Mouse (Mus musculus) forebrain, postnatal 0 days (tissue): ENCODE data around the gene Palm2. TPM values are rescaled to one million over a fixed set of nuclear protein-coding genes. Genes with fewer than 3 reads are reported as not detected.

Experiments used
- ATAC-seq: fragments of 200-750 bp; cut with Nextera tagmentation; 2 replicates; pipeline ENCODE4 v1.8.0; 2017; ENCODE audit warnings: mild to moderate bottlenecking, moderate library complexity
- DNase-seq: peaks from one replicate; pipeline ENCODE4 v3.0.0-alpha.2; 2015
- H3K27ac ChIP-seq: fragments of 300-500 bp; sonication (generic); 2 replicates; pipeline ENCODE4 v1.5.1; 2014; ENCODE audit warnings: low read depth, mild to moderate bottlenecking, antibody characterized with exemption, low read length, moderate library complexity, mixed read lengths
- H3K27me3 ChIP-seq: fragments of 300-500 bp; sonication (generic); 2 replicates; pipeline ENCODE4 v1.6.1; 2014; ENCODE audit warnings: mild to moderate bottlenecking, low read length, mixed read lengths; ENCODE audit not compliant: insufficient read depth
- H3K36me3 ChIP-seq: fragments of 300-500 bp; sonication (generic); 2 replicates; pipeline ENCODE4 v1.6.1; 2014; ENCODE audit warnings: mild to moderate bottlenecking, moderate library complexity; ENCODE audit not compliant: insufficient read depth
- H3K4me1 ChIP-seq: fragments of 300-500 bp; sonication (generic); 2 replicates; pipeline ENCODE4 v1.6.1; 2014; ENCODE audit warnings: antibody characterized with exemption; ENCODE audit not compliant: insufficient read depth
- H3K4me2 ChIP-seq: fragments of 300-500 bp; sonication (generic); 2 replicates; pipeline ENCODE4 v1.6.1; 2014; ENCODE audit warnings: low read depth, mild to moderate bottlenecking, moderate library complexity
- H3K4me3 ChIP-seq: fragments of 300-500 bp; sonication (generic); 2 replicates; pipeline ENCODE4 v1.5.1; 2014; ENCODE audit warnings: low read depth, low read length, mixed read lengths
- H3K9ac ChIP-seq: fragments of 300-500 bp; sonication (generic); 2 replicates; pipeline ENCODE4 v1.6.1; 2014; ENCODE audit warnings: mild to moderate bottlenecking
- H3K9me3 ChIP-seq: fragments of 300-500 bp; sonication (generic); 2 replicates; pipeline ENCODE4 v1.6.1; 2016; ENCODE audit warnings: low read length
- CTCF ChIP-seq: sonication (generic); IDR thresholded peaks from 2 replicates; pipeline ENCODE4 v1.5.1; 2016; ENCODE audit warnings: antibody characterized with exemption, control low read depth, low read depth
- WGBS: fragments of 180-500 bp; shearing (Covaris S2); extraction: QIAGEN DNeasy Blood & Tissue Kit; methylation state at CpG from one replicate; pipeline ENCODE4 v1.1.7; 2014; 5-methylcytosine and 5-hydroxymethylcytosine counted together
- polyA plus RNA-seq: library from polyadenylated mRNA; unstranded; fragments of >200 nt; fragmentation: Nextera tagmentation; extraction: Ambion mirVana; gene quantifications from 2 replicates; pipeline ENCODE4 v1.2.1, GENCODE M21; 2015
- total RNA-seq: library from RNA; depleted of rRNA; stranded (reverse); fragments of >200 nt; gene quantifications from 2 replicates; pipeline ENCODE4 v1.2.3, GENCODE M21; 2014

The Palm2 gene
- total and polyA plus RNA-seq, 2 experiments from 2014 or later: 16.9 to 21.1 TPM

- ATAC-seq (no peak), DNase-seq (no peak)
- Histone ChIP-seq H3K9me3 (no peaks in the 10 kb centered on the region), H3K4me3 (no peak overlapping the region), H3K27ac (no peak overlapping the region), H3K9ac (no peak overlapping the region), H3K4me2 (no peak overlapping the region), H3K36me3 (no peaks in the 10 kb centered on the region), H3K27me3 (no peaks in the 10 kb centered on the region), H3K4me1 (no peaks in the 10 kb centered on the region; the same call in 1 of the 2 replicates)
- 94% methylated on average over 2 of the region's 2 CpGs for WGBS
- TF ChIP-seq CTCF: no peak
Observed at GRCm38 (mm10) chr4:57682341-57682740, 248.3 kb downstream of the Palm2 start.

- Histone ChIP-seq H3K9ac (no peak overlapping the region), H3K4me2 (no peak overlapping the region), H3K4me3 (no peak overlapping the region), H3K4me1 (no peaks in the 10 kb centered on the region), H3K36me3 (no peaks in the 10 kb centered on the region), H3K27ac (no peak overlapping the region), H3K27me3 (no peaks in the 10 kb centered on the region), H3K9me3 (no peaks in the 10 kb centered on the region)
- 89% methylated on average over 11 of the region's 11 CpGs for WGBS
- no peak for TF ChIP-seq CTCF
- ATAC-seq: no peak
- DNase-seq: no peak
Observed at GRCm38 (mm10) chr4:57682944-57683343, 248.9 kb downstream of the Palm2 start.

GRCm38 (mm10) chr4:57684676-57685215, 250.7 kb downstream of the Palm2 start:
- DNase-seq (no peak), ATAC-seq (no peak)
- no peak overlapping the region for H3K4me2 ChIP-seq
- no peaks in the 10 kb centered on the region for H3K27me3 ChIP-seq
- no peak for TF ChIP-seq CTCF
- whole genome bisulfite sequencing: 83% methylated on average over 12 of the region's 12 CpGs
- no peak overlapping the region for H3K27ac ChIP-seq
- no peaks in the 10 kb centered on the region for H3K9me3 ChIP-seq
- H3K36me3 ChIP-seq: 0 out of 2 replicates have a peak, but pooled peaks cover 6% of the 10 kb centered on the region
- no peak overlapping the region for H3K9ac ChIP-seq
- H3K4me3 ChIP-seq: no peak overlapping the region
- H3K4me1 ChIP-seq: no peaks in the 10 kb centered on the region

GRCm38 (mm10) chr4:57686736-57687135, 252.7 kb downstream of the Palm2 start:
- no peak overlapping the region for H3K4me2 ChIP-seq
- no peaks in the 10 kb centered on the region for H3K9me3 ChIP-seq
- WGBS: 88% methylated on average over 3 of the region's 3 CpGs
- DNase-seq (no peak), ATAC-seq (no peak)
- no peak overlapping the region for H3K4me3 ChIP-seq
- H3K27ac ChIP-seq: no peak overlapping the region
- H3K27me3 ChIP-seq: no peaks in the 10 kb centered on the region
- no peak overlapping the region for H3K9ac ChIP-seq
- no peak for TF ChIP-seq CTCF
- H3K36me3 ChIP-seq: 0 out of 2 replicates have a peak, but pooled peaks cover 11% of the 10 kb centered on the region
- no peaks in the 10 kb centered on the region for H3K4me1 ChIP-seq

GRCm38 (mm10) chr4:57687583-57687982, 253.5 kb downstream of the Palm2 start:
- no peaks in the 10 kb centered on the region for H3K9me3 ChIP-seq
- DNase-seq (no peak), ATAC-seq (no peak)
- no peak overlapping the region for H3K27ac ChIP-seq
- H3K4me2 ChIP-seq: no peak overlapping the region
- H3K36me3 ChIP-seq: 0 out of 2 replicates have a peak, but pooled peaks cover 11% of the 10 kb centered on the region
- no peak overlapping the region for H3K4me3 ChIP-seq
- WGBS: 91% methylated on average over 3 of the region's 3 CpGs
- no peak overlapping the region for H3K9ac ChIP-seq
- TF ChIP-seq CTCF: no peak
- no peaks in the 10 kb centered on the region for H3K4me1 ChIP-seq
- H3K27me3 ChIP-seq: no peaks in the 10 kb centered on the region

GRCm38 (mm10) chr4:57688131-57688530, 254.1 kb downstream of the Palm2 start:
- no peak for ATAC-seq
- WGBS: 73% methylated on average over 9 of the region's 9 CpGs

GRCm38 (mm10) chr4:57690001-57690400, 256.0 kb downstream of the Palm2 start:
- Histone ChIP-seq H3K36me3 (peaks cover 11% of the 10 kb centered on the region; the same call in 1 of the 2 replicates), H3K9ac (no peak overlapping the region), H3K4me2 (no peak overlapping the region), H3K9me3 (no peaks in the 10 kb centered on the region), H3K4me3 (no peak overlapping the region), H3K4me1 (no peaks in the 10 kb centered on the region), H3K27ac (no peak overlapping the region), H3K27me3 (no peaks in the 10 kb centered on the region)
- DNase-seq (no peak), ATAC-seq (no peak)
- 81% methylated on average over 6 of the region's 6 CpGs for WGBS
- no peak for TF ChIP-seq CTCF

More at GRCm38 (mm10) chr4:57688131-57688530, 254.1 kb downstream of the Palm2 start:
- H3K9me3 ChIP-seq: no peaks in the 10 kb centered on the region
- H3K36me3 ChIP-seq: 0 out of 2 replicates have a peak, but pooled peaks cover 11% of the 10 kb centered on the region
- H3K4me2 ChIP-seq: no peak overlapping the region
- H3K9ac ChIP-seq: no peak overlapping the region
- H3K4me3 ChIP-seq: no peak overlapping the region
- no peak for TF ChIP-seq CTCF
- no peaks in the 10 kb centered on the region for H3K4me1 ChIP-seq
- H3K27me3 ChIP-seq: no peaks in the 10 kb centered on the region
- no peak for DNase-seq
- H3K27ac ChIP-seq: no peak overlapping the region
